22 mouse cellular contexts compared by ENCODE assay signal in genomic region chr8:116334772-116335171, GRCm38 (mm10).
"Had no signal": no experiment of that assay in that cellular context is flagged by ENCODE, and none has a peak within 500 bp of the region (broad histone marks: within the 10 kb centered on the region; RNA-seq: fewer than 3 reads in every experiment).

No protein-coding gene starts in this region.

- H3K4me3 ChIP-seq: kidney, embryonic 15.5 days; left cerebral cortex, adult 2 months; limb, embryonic 12.5 days; limb, embryonic 15.5 days; liver, embryonic 12.5 days; liver, embryonic 15.5 days; midbrain, embryonic 10.5 days; neural tube, embryonic 12.5 days; neural tube, embryonic 15.5 days had no signal

- H3K36me3 ChIP-seq: kidney, embryonic 15.5 days; limb, embryonic 12.5 days; limb, embryonic 15.5 days; liver, embryonic 12.5 days; liver, embryonic 15.5 days; midbrain, embryonic 10.5 days; neural tube, embryonic 12.5 days; neural tube, embryonic 15.5 days had no signal

- H3K9me3 ChIP-seq: kidney, embryonic 15.5 days; limb, embryonic 12.5 days; limb, embryonic 15.5 days; liver, embryonic 12.5 days; liver, embryonic 15.5 days; midbrain, embryonic 10.5 days; neural tube, embryonic 12.5 days; neural tube, embryonic 15.5 days had no signal

- H3K27ac ChIP-seq: kidney, embryonic 15.5 days; left cerebral cortex, adult 2 months; limb, embryonic 12.5 days; limb, embryonic 15.5 days; liver, embryonic 12.5 days; liver, embryonic 15.5 days; macrophage; midbrain, embryonic 10.5 days; neural tube, embryonic 12.5 days; neural tube, embryonic 15.5 days; stomach, postnatal 0 days had no signal

- H3K27me3 ChIP-seq: kidney, embryonic 15.5 days; limb, embryonic 12.5 days; limb, embryonic 15.5 days; liver, embryonic 12.5 days; liver, embryonic 15.5 days; neural tube, embryonic 12.5 days; neural tube, embryonic 15.5 days had no signal

- H3K4me2 ChIP-seq: kidney, embryonic 15.5 days; limb, embryonic 12.5 days; limb, embryonic 15.5 days; liver, embryonic 12.5 days; liver, embryonic 15.5 days; neural tube, embryonic 12.5 days; neural tube, embryonic 15.5 days had no signal

- H3K4me1 ChIP-seq: kidney, embryonic 15.5 days; limb, embryonic 12.5 days; limb, embryonic 15.5 days; liver, embryonic 12.5 days; liver, embryonic 15.5 days; midbrain, embryonic 10.5 days; neural tube, embryonic 12.5 days; neural tube, embryonic 15.5 days had no signal

- H3K9ac ChIP-seq: kidney, embryonic 15.5 days; limb, embryonic 12.5 days; limb, embryonic 15.5 days; liver, embryonic 12.5 days; liver, embryonic 15.5 days; neural tube, embryonic 12.5 days; neural tube, embryonic 15.5 days had no signal

- ATAC-seq: liver, embryonic 12.5 days had no signal

- DNase-seq: kidney, adult 11 months; kidney, adult 8-10 months; kidney, postnatal 10 days; kidney, postnatal 36 days; lung, adult 2 months; midbrain, embryonic 14.5 days; retina, postnatal 1 day; right cerebral cortex, postnatal 25 days; thymus, adult 2 months; thymus, postnatal 14 days; thymus, postnatal 4 days had no signal
